Mouse (Mus musculus): Measurements from ENCODE around the gene 9130023H24Rik. TPM values are rescaled to one million over a fixed set of nuclear protein-coding genes. Genes with fewer than 3 reads are reported as not detected.

The 9130023H24Rik gene
- polyA plus RNA-seq, 1 experiment, result 0.97 TPM

GRCm38 (mm10) chr7:128205695-128206094 lies 32.1 kb downstream of the 9130023H24Rik start:
- TF ChIP-seq GATA1 (IDR thresholded peaks at IDR 0.05; ENCODE audit: borderline replicate concordance, low read length) (no peak), FLI1 (IDR thresholded peaks at IDR 0.05; ENCODE audit: low read length) (no peak)
- H3K9me3 ChIP-seq, result no peaks in the 10 kb centered on the region
- peaks cover 8% of the 10 kb centered on the region; the same call in 1 of the 2 replicates for H3K4me1 ChIP-seq
- no peaks in the 10 kb centered on the region for H3K36me3 ChIP-seq (replicated peaks; ENCODE audit: low read length)
- H3K27me3 ChIP-seq (replicated peaks), result peaks cover 20% of the 10 kb centered on the region
- H3K4me3 ChIP-seq (replicated peaks), result no peak overlapping the region

GRCm38 (mm10) chr7:128204179-128204578 lies 33.7 kb downstream of the 9130023H24Rik start:
- Histone ChIP-seq H3K27me3 (replicated peaks) (peaks cover 23% of the 10 kb centered on the region), H3K4me3 (replicated peaks) (no peak overlapping the region), H3K4me1 (peaks cover 8% of the 10 kb centered on the region; the same call in 1 of the 2 replicates), H3K9me3 (no peaks in the 10 kb centered on the region), H3K36me3 (replicated peaks; ENCODE audit: low read length) (no peaks in the 10 kb centered on the region)
- TF ChIP-seq GATA1 (IDR thresholded peaks at IDR 0.05; ENCODE audit: borderline replicate concordance, low read length), result no peak
- no peak for TF ChIP-seq FLI1 (IDR thresholded peaks at IDR 0.05; ENCODE audit: low read length)

- no peak for TF ChIP-seq FLI1 (IDR thresholded peaks at IDR 0.05; ENCODE audit: low read length)
Measured at GRCm38 (mm10) chr7:128203071-128203470, 34.8 kb downstream of the 9130023H24Rik start.

GRCm38 (mm10) chr7:128201607-128202006 lies 36.2 kb downstream of the 9130023H24Rik start:
- Histone ChIP-seq H3K4me3 (replicated peaks) (no peak overlapping the region), H3K36me3 (replicated peaks; ENCODE audit: low read length) (no peaks in the 10 kb centered on the region), H3K9me3 (no peaks in the 10 kb centered on the region), H3K4me1 (peaks cover 8% of the 10 kb centered on the region; the same call in 1 of the 2 replicates), H3K27me3 (replicated peaks) (peaks cover 30% of the 10 kb centered on the region)
- TF ChIP-seq FLI1 (IDR thresholded peaks at IDR 0.05; ENCODE audit: low read length), result no peak
- TF ChIP-seq GATA1 (IDR thresholded peaks at IDR 0.05; ENCODE audit: borderline replicate concordance, low read length), result no peak

More at GRCm38 (mm10) chr7:128203071-128203470, 34.8 kb downstream of the 9130023H24Rik start:
- H3K4me3 ChIP-seq (replicated peaks), result no peak overlapping the region
- peaks cover 30% of the 10 kb centered on the region for H3K27me3 ChIP-seq (replicated peaks)
- H3K36me3 ChIP-seq (replicated peaks; ENCODE audit: low read length), result no peaks in the 10 kb centered on the region
- peaks cover 8% of the 10 kb centered on the region; the same call in 1 of the 2 replicates for H3K4me1 ChIP-seq
- no peaks in the 10 kb centered on the region for H3K9me3 ChIP-seq

Other genes starting within 250 kb of the 9130023H24Rik start
- gene Pycard, start 244.2 kb downstream of the 9130023H24Rik start, polyA plus RNA-seq (2012; ENCODE audit: insufficient read depth, low replicate concordance), result 1.1 and 17.0 TPM in 2 replicates
- gene Trim72, start 234.1 kb downstream of the 9130023H24Rik start, polyA plus RNA-seq (2012; ENCODE audit: insufficient read depth, low replicate concordance), result 0.50 TPM in 1 of 2 replicates, not detected in the other
- 0.69 and 6.0 TPM in 2 replicates for gene Itgam, start 175.4 kb downstream of the 9130023H24Rik start, polyA plus RNA-seq (2012; ENCODE audit: insufficient read depth, low replicate concordance)
- gene Gm49368, start 175.3 kb downstream of the 9130023H24Rik start, polyA plus RNA-seq (2012; ENCODE audit: insufficient read depth, low replicate concordance), result not detected in 2 replicates
- gene Itgax, start 108.5 kb downstream of the 9130023H24Rik start, polyA plus RNA-seq (2012; ENCODE audit: insufficient read depth, low replicate concordance), result not detected in 2 replicates
- gene Itgad, start 83.7 kb downstream of the 9130023H24Rik start, polyA plus RNA-seq (2012; ENCODE audit: insufficient read depth, low replicate concordance), result 0.26 TPM in 1 of 2 replicates, not detected in the other
- gene Cox6a2, start 31.6 kb downstream of the 9130023H24Rik start, polyA plus RNA-seq (2012; ENCODE audit: insufficient read depth, low replicate concordance), result 7.2 TPM in 1 of 2 replicates, not detected in the other
- 23.8 and 36.6 TPM in 2 replicates for gene Armc5, start 689 bp downstream of the 9130023H24Rik start, polyA plus RNA-seq (2012; ENCODE audit: insufficient read depth, low replicate concordance)
- gene Tgfb1i1, start 8.8 kb upstream of the 9130023H24Rik start, polyA plus RNA-seq (2012; ENCODE audit: insufficient read depth, low replicate concordance), result 12.9 TPM in 2 replicates
- not detected in 2 replicates for gene Slc5a2, start 27.6 kb upstream of the 9130023H24Rik start, polyA plus RNA-seq (2012; ENCODE audit: insufficient read depth, low replicate concordance)
- gene BC017158, start 60.1 kb upstream of the 9130023H24Rik start, polyA plus RNA-seq (2012; ENCODE audit: insufficient read depth, low replicate concordance), result 17.4 and 21.3 TPM in 2 replicates
- 650 and 1,157 TPM in 2 replicates for gene Rgs10, start 180.7 kb upstream of the 9130023H24Rik start, polyA plus RNA-seq (2012; ENCODE audit: insufficient read depth, low replicate concordance)
- gene Tial1, start 223.7 kb upstream of the 9130023H24Rik start, polyA plus RNA-seq (2012; ENCODE audit: insufficient read depth, low replicate concordance), result 63.5 and 82.1 TPM in 2 replicates

Data from megakaryocyte, embryonic 14.5 days (primary cell).